Mouse (Mus musculus) bone marrow macrophage, adult 2 months (primary cell): ENCODE measurements at regions not wholly inside any gene's neighbourhood (a gene's known extent, or its start where the extent isn't known, plus 50 kb on each side); places are given as distances from the start of the nearest gene placed in this dataset.

Experiments
- CTCF ChIP-seq: IDR thresholded peaks from 2 replicates; pipeline ENCODE4 v1.5.1; 2012; ENCODE audit warnings: low read depth, mild to moderate bottlenecking, low read length, moderate library complexity
- POLR2A ChIP-seq: IDR thresholded peaks from 2 replicates; pipeline ENCODE4 v1.6.1; 2012; ENCODE audit warnings: mild to moderate bottlenecking, low read depth, low read length, borderline replicate concordance

GRCm38 (mm10) chr10:60893130-60893809, 61.9 kb upstream of the Unc5b start:
- no peak for TF ChIP-seq CTCF
- no peak for TF ChIP-seq POLR2A
